Mouse (Mus musculus): ENCODE measurements around the gene Mgst2. TPM values are rescaled to one million over a fixed set of nuclear protein-coding genes. Genes with fewer than 3 reads are reported as not detected.
A peak's percentile ranks its signal among the peaks of the same experiment; 100 is the strongest.

Gene Mgst2
- polyA plus RNA-seq, 1 experiment from 2014 or later, result 0.58 TPM

DNA sequence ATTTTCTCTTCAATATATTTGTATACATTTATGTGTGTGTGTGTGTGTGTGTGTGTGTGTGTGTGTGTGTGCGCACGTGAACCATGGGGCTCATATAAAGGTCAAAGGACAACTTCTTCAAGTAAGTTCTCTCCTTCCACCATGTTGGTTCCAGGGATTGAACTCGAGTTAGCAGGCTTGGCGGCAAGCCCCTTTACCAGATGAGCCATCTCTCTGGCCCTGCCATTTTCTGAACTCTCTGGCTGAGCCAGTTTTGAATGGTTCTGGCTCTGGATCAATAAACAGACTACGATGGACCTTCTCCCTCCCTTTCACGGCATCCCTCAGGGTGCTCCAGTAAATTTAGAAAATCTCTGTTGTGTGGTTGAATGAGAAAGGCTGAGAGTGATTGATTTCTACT, 26.6 kb downstream of the Mgst2 start:
- peaks cover 37% of the 10 kb centered on the region for H3K36me3 ChIP-seq
- H3K4me1 ChIP-seq, result no peaks in the 10 kb centered on the region
- no peak for ATAC-seq (ENCODE audit: low FRiP score)
- H3K4me2 ChIP-seq (replicated peaks), result no peak overlapping the region
- H3K27ac ChIP-seq, result no peak overlapping the region
- no peak overlapping the region for H3K9ac ChIP-seq
- H3K27me3 ChIP-seq, result no peaks in the 10 kb centered on the region
- no peak overlapping the region for H3K4me3 ChIP-seq
- H3K9me3 ChIP-seq (replicated peaks), result no peaks in the 10 kb centered on the region
- WGBS, result 81% methylated on average over 6 of the region's 6 CpGs

DNA sequence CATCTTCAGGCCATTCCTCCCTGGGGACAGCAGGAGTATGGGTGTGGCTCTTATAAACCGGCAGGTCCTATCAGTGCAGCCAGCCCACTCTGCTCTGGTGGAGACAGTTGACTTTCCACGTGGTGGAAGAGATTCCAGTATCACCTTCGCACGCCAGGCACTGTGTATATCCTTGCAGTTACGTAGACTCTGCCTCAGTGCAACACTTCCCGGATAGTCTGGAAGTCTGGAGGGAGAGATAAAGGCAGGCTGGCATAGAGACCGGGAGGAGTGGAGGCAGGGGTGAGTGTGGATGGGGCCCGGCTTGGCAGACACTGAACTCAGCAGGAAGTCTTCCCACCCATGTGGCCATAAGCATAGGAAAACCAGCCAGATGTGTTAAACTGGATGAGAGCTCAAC, 28.6 kb downstream of the Mgst2 start:
- no peaks in the 10 kb centered on the region for H3K4me1 ChIP-seq
- WGBS, result 90% methylated on average over 8 of the region's 8 CpGs
- H3K4me2 ChIP-seq (replicated peaks), result no peak overlapping the region
- peaks cover 49% of the 10 kb centered on the region for H3K36me3 ChIP-seq
- no peak for ATAC-seq (ENCODE audit: low FRiP score)
- H3K9me3 ChIP-seq (replicated peaks), result no peaks in the 10 kb centered on the region
- H3K27ac ChIP-seq, result no peak overlapping the region
- H3K4me3 ChIP-seq, result no peak overlapping the region
- no peak overlapping the region for H3K9ac ChIP-seq
- H3K27me3 ChIP-seq, result no peaks in the 10 kb centered on the region

DNA sequence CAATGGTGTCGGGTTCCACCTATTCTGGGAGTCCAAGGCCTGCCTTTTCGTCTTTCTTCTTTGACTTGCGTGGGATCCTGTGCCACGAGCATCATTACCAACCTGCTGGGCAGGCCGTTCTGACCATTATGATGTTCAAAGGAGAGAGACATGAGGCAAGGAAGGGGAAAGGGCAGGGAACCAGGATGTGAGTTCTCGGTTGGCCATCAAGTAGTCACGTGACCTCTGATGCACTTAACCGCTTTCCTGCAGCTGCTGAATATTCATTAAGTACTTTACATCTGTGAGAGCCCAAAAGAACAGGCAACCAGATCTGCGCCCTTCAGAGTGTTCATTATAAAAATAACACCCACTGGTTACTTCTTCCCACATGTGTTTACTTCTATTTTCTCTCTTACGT, 33.0 kb downstream of the Mgst2 start:
- WGBS, result 82% methylated on average over 10 of the region's 10 CpGs
- Histone ChIP-seq H3K4me2 (replicated peaks) (no peak overlapping the region), H3K27ac (no peak overlapping the region), H3K36me3 (peaks cover 61% of the 10 kb centered on the region), H3K27me3 (no peaks in the 10 kb centered on the region), H3K4me3 (no peak overlapping the region), H3K9ac (no peak overlapping the region), H3K4me1 (no peaks in the 10 kb centered on the region), H3K9me3 (replicated peaks) (no peaks in the 10 kb centered on the region)
- ATAC-seq (ENCODE audit: low FRiP score), result no peak

DNA sequence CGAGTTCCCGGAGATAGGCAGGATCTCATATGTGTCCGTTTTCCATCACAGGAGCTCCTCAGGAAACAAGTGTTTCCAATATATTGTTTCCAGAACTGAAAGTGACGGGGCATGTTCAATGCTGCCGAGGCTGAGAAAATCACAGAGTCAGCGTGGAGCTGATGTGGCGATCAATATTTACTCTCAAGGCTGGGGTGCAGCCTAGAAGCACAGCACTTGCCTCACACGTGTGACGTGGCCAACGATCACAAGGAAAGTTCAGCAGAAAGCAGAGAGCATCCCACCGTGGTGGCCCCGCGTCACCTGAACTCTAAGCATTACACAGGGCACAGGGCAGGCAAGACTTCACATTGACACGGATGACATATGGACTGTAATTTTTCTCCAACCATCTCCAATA, 34.4 kb downstream of the Mgst2 start:
- Histone ChIP-seq H3K9me3 (replicated peaks) (no peaks in the 10 kb centered on the region), H3K4me1 (0 out of 2 replicates have a peak, but pooled peaks cover 3% of the 10 kb centered on the region), H3K27me3 (no peaks in the 10 kb centered on the region), H3K27ac (no peak overlapping the region), H3K36me3 (peaks cover 48% of the 10 kb centered on the region), H3K4me2 (replicated peaks) (no peak overlapping the region), H3K9ac (no peak overlapping the region), H3K4me3 (no peak overlapping the region)
- no peak for ATAC-seq (ENCODE audit: low FRiP score)
- WGBS, result 88% methylated on average over 14 of the region's 14 CpGs

DNA sequence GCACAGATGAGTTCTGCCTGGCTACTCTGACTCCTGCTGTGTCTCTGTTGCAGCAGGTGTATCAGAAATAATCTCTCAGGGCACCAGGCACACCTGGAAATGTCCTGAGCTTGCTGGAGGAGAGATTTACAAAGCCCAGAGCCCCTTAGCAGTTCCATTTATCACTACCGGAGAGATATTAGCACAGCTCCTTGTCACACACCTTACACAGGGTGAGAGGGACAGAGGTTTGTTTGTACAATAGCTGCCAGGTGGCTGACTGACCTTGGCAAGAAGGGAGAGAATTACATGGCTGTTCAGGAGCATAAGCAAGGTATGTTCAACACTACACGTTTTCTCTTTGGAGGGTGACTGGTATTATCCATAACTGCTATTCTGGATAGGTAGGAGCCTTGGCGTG, 35.6 kb downstream of the Mgst2 start:
- 90% methylated on average over 3 of the region's 3 CpGs for WGBS
- Histone ChIP-seq H3K27me3 (no peaks in the 10 kb centered on the region), H3K4me1 (peaks cover 10% of the 10 kb centered on the region), H3K27ac (no peak overlapping the region), H3K9ac (no peak overlapping the region), H3K9me3 (replicated peaks) (no peaks in the 10 kb centered on the region), H3K4me3 (no peak overlapping the region), H3K36me3 (peaks cover 37% of the 10 kb centered on the region), H3K4me2 (replicated peaks) (no peak overlapping the region)
- no peak for ATAC-seq (ENCODE audit: low FRiP score)

DNA sequence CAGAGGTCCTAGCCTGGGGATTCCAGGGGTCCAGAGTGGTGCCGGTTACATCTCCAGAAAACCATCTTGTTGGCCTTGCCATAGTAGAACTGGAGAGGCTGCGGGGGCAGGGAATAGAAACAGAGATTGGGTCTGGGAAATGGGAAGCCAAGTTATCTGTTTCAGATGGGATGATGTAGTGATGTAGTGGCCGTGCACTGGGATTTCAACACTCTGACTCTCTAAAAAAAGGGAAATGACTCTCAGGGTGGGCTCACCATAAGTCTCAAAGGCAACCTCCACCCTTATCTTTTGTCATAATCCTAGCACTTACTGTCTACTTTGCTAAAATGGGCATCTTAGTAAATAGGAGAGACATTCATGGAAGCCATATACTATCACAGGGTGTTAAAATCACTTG, 37.8 kb downstream of the Mgst2 start:
- Histone ChIP-seq H3K4me1 (peaks cover 31% of the 10 kb centered on the region), H3K9ac (no peak overlapping the region), H3K27me3 (no peaks in the 10 kb centered on the region), H3K27ac (no peak overlapping the region), H3K9me3 (replicated peaks) (no peaks in the 10 kb centered on the region), H3K4me2 (replicated peaks) (no peak overlapping the region), H3K36me3 (peaks cover 18% of the 10 kb centered on the region), H3K4me3 (no peak overlapping the region)
- WGBS, result 93% methylated on average over 3 of the region's 3 CpGs
- ATAC-seq (ENCODE audit: low FRiP score), result no peak

DNA sequence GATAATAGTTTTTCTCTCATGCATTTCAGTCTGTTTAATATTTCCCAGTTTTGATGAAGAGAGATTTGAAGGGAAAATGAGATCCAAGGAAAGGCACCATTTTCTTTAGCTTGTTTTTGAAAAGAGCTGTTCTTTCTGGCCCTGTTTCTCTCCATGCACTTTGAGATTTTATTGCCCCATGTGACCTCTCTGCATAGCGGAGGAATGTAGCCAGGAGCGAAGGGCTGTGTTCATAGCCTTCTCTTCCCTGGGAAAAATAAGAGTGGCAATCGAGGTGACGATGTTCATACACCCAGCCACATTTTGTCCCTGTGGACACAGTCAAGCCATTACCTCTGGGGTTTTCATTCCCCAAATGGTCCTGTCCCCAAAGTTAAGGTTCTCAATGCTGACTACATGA, 40.0 kb downstream of the Mgst2 start:
- WGBS, result 72% methylated on average over 4 of the region's 4 CpGs
- Histone ChIP-seq H3K4me3 (no peak overlapping the region), H3K27me3 (no peaks in the 10 kb centered on the region), H3K9ac (no peak overlapping the region), H3K9me3 (replicated peaks) (no peaks in the 10 kb centered on the region), H3K4me2 (replicated peaks) (no peak overlapping the region), H3K4me1 (peaks cover 38% of the 10 kb centered on the region), H3K27ac (no peak overlapping the region), H3K36me3 (peaks cover 14% of the 10 kb centered on the region)
- no peak for ATAC-seq (ENCODE audit: low FRiP score)

DNA sequence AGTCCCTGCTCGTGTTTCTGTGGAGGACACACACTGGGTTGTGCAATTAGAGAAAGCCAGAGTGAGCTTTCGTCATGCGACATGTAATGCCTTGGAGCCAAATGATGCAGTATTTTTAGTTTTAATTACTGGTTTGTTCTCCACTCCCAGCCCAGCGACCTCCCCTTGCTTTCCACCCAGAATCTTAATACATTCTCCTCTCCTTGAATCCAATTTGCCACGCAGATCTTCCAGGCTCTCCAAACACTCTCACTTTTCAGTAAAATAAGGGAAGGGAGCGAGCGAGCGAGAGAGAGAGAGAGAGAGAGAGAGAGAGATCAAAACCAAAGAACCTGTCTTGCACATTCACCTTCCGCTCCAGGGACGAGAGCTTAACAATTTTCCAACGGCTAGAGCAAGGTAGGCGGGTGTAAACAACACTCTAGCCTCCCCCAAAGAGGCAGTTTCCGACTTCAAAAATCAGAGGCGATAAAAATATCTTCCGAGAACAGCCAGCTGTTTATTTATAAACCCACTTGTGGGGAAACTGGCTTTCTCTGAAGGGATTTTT, 40.6 kb downstream of the Mgst2 start:
- Histone ChIP-seq H3K4me3 (peak overlapping the region; percentile 22), H3K4me2 (replicated peaks) (peak overlapping the region; percentile 56), H3K27me3 (no peaks in the 10 kb centered on the region), H3K9ac (peak overlapping the region; percentile 57), H3K27ac (peak overlapping the region; percentile 96), H3K36me3 (peaks cover 14% of the 10 kb centered on the region), H3K9me3 (replicated peaks) (no peaks in the 10 kb centered on the region), H3K4me1 (peaks cover 38% of the 10 kb centered on the region)
- WGBS, result 31% methylated on average over 15 of the region's 15 CpGs
- ATAC-seq (ENCODE audit: low FRiP score), result no peak

DNA sequence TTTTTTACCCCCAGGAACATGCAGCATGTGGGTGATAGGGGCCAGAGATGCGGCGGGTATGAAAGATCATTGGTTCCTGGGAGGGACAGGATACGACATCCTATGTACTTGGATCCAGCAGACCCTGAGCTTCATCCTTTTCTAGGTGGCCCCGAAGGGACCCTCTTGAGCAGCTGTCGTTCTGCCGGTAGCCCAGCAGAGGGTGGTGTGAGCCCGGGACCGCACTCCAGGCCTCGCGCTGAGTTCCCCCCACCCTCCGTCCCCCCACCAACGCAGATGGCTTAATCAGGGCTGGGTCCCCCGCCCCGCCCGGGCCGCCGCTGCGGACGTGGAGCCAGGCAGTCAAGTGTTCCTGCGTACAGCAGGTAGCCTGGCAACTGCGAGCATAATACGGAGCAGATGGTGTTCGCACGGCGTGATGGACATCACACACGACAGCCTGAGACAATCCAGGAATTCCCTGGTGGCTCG, 41.2 kb downstream of the Mgst2 start:
- H3K36me3 ChIP-seq, result peaks cover 12% of the 10 kb centered on the region
- under 1% methylated on average over 27 of the region's 27 CpGs for WGBS
- peak overlapping the region; percentile 57 for H3K9ac ChIP-seq
- H3K27ac ChIP-seq, result peak overlapping the region; percentile 96
- H3K27me3 ChIP-seq, result no peaks in the 10 kb centered on the region
- peak overlapping the region; percentile 22 for H3K4me3 ChIP-seq
- no peaks in the 10 kb centered on the region for H3K9me3 ChIP-seq (replicated peaks)
- H3K4me2 ChIP-seq (replicated peaks), result peak overlapping the region; percentile 56
- ATAC-seq (ENCODE audit: low FRiP score), result peak; percentile 97
- peaks cover 38% of the 10 kb centered on the region for H3K4me1 ChIP-seq

DNA sequence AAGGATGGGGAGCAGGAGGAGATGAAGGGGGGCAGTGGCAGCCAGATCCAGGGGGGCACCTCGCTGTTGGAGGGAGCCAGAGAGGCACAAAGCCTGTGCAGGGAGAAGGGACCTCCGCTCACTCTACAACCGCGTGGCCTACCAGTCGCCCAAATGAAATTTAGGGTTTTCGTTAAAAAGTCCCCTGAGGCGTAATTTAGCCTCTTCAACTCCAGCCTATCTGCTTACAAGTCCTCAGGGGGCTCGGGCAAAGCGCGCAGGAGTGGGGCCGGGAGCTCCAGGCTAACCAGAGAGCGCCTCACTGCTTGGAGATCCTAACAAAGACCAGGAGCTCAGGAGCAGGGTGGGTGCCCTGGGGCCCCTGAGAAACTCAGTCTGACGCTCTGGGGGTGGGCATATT, 41.8 kb downstream of the Mgst2 start:
- peak overlapping the region; percentile 96 for H3K27ac ChIP-seq
- WGBS, result 3% methylated on average over 13 of the region's 13 CpGs
- peak overlapping the region; percentile 22 for H3K4me3 ChIP-seq
- peak overlapping the region; percentile 57 for H3K9ac ChIP-seq
- peaks cover 38% of the 10 kb centered on the region for H3K4me1 ChIP-seq
- H3K4me2 ChIP-seq (replicated peaks), result peak overlapping the region; percentile 56
- H3K36me3 ChIP-seq, result 0 out of 2 replicates have a peak, but pooled peaks cover 5% of the 10 kb centered on the region
- no peaks in the 10 kb centered on the region for H3K9me3 ChIP-seq (replicated peaks)
- no peaks in the 10 kb centered on the region for H3K27me3 ChIP-seq
- peak; percentile 86 for ATAC-seq (ENCODE audit: low FRiP score)

DNA sequence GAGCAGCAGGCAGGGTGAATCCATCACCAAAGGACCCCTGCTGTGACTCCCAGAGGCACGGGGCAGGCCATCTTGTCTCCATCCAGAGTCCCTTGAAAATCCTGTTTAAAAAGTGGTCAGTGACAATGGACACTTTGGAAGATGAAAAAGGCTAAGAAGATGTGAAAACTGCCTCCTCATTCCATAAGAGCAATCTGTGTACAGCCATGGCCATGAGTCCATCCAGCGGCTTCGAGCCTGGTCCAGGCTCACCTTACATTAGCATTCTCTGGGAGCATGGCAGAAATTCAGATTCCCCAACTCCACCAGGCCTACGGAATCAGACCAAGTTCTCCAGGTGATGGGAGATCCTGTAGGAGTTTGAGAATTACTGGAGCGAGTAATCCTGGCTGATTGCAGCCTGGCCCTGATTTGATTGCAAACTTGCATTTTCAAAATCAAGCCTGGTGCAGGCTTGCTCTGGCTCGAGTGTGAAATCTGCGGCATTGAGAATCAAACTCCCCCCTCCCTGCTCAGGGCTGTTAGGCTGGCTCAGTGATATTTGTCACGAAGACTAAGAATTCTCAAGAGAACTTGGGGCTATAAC, 42.6 kb downstream of the Mgst2 start:
- Histone ChIP-seq H3K27me3 (no peaks in the 10 kb centered on the region), H3K4me1 (peaks cover 38% of the 10 kb centered on the region), H3K4me3 (no peak overlapping the region), H3K9me3 (replicated peaks) (no peaks in the 10 kb centered on the region), H3K27ac (peak overlapping the region; percentile 96), H3K36me3 (no peaks in the 10 kb centered on the region), H3K9ac (no peak overlapping the region; the same call in 1 of the 2 replicates), H3K4me2 (replicated peaks) (no peak overlapping the region)
- no peak for ATAC-seq (ENCODE audit: low FRiP score)
- 65% methylated on average over 8 of the region's 8 CpGs for WGBS

DNA sequence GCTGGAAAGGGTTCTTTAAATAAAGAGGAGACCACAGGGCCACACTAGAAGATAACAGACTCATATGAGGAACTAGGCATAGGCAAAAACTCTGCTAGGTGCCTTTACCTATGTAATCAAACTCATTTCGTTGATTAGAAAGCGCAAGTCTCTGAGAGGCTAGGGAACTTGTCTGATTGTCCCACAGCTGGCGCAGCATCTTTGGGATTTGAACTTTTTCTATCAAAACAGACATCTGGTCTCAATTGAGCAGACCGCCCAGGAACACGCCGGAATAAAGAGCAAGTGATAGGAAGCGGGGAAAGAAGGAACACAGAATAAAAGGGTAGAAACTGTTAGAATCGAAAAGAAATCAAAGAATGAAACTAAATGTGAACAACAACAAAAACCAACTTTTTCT, 43.3 kb downstream of the Mgst2 start:
- Histone ChIP-seq H3K9ac (no peak overlapping the region), H3K4me3 (no peak overlapping the region), H3K36me3 (no peaks in the 10 kb centered on the region), H3K27ac (no peak overlapping the region), H3K4me2 (replicated peaks) (no peak overlapping the region), H3K9me3 (replicated peaks) (no peaks in the 10 kb centered on the region), H3K4me1 (peaks cover 38% of the 10 kb centered on the region), H3K27me3 (no peaks in the 10 kb centered on the region)
- WGBS, result 75% methylated on average over 8 of the region's 8 CpGs
- ATAC-seq (ENCODE audit: low FRiP score), result no peak

DNA sequence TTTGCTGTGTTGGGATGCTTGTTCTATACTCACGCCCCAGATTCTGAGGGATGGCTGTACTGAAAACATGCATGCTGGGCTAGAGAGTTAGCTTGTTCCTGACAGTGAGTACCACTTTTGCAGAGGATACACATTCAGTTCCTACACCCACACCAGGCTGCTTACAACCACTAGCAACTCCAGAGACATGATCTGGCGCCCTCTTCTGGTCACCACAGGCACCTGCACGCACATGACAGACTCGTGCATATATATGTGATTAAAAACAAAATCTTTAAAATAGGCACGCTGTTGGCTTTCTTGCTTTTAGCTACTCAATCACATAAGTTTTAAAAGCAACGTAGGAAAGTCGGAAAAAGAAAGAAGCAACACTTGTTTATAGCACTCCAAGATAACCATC, 45.1 kb downstream of the Mgst2 start:
- WGBS, result 83% methylated on average over 7 of the region's 7 CpGs
- Histone ChIP-seq H3K4me1 (peaks cover 38% of the 10 kb centered on the region), H3K9me3 (replicated peaks) (no peaks in the 10 kb centered on the region), H3K27me3 (no peaks in the 10 kb centered on the region), H3K9ac (no peak overlapping the region), H3K27ac (no peak overlapping the region), H3K36me3 (no peaks in the 10 kb centered on the region), H3K4me2 (replicated peaks) (no peak overlapping the region), H3K4me3 (no peak overlapping the region)
- ATAC-seq (ENCODE audit: low FRiP score), result no peak
